Mouse (Mus musculus) ES-Bruce4 (cell line): ENCODE results near the gene Cnga1.

Experiments
- CTCF ChIP-seq: IDR thresholded peaks from one replicate; pipeline ENCODE4 v1.8.1; 2011; ENCODE audit warnings: low read depth, low read length
- POLR2A ChIP-seq: IDR thresholded peaks from one replicate; pipeline ENCODE4 v1.8.1; 2011; ENCODE audit warnings: low read length; ENCODE audit not compliant: insufficient read depth

- TF ChIP-seq CTCF = no peak
- TF ChIP-seq POLR2A = no peak
Observed at GRCm38 (mm10) chr5:72565621-72566020, 78.5 kb downstream of the Cnga1 start.
